Mouse (Mus musculus): ENCODE data around the gene Serpine1.

GRCm38 (mm10) chr5:137065454-137065853 lies 6.6 kb downstream of the Serpine1 start:
- TF ChIP-seq CTCF (IDR thresholded peaks at IDR 0.05; ENCODE audit: low read depth, low read length) = no peak
- no peak for TF ChIP-seq POLR2A (IDR thresholded peaks at IDR 0.05; ENCODE audit: borderline replicate concordance, low read depth, low read length)
